Mouse (Mus musculus): ENCODE measurements around the gene Ccdc60. TPM values are rescaled to one million over a fixed set of nuclear protein-coding genes. Genes with fewer than 3 reads are reported as not detected.

The Ccdc60 gene
- total RNA-seq, 1 experiment = 0.54 TPM

- Histone ChIP-seq H3K36me3 (ENCODE audit: control insufficient read depth, insufficient read depth, low read length, poor library complexity, severe bottlenecking) (no peaks in the 10 kb centered on the region), H3K9me3 (ENCODE audit: control insufficient read depth, insufficient read depth, low read depth, low read length) (no peaks in the 10 kb centered on the region), H3K9ac (ENCODE audit: insufficient read depth, low read depth, low read length, poor library complexity, severe bottlenecking) (no peak overlapping the region), H3K4me1 (ENCODE audit: control insufficient read depth in 2 of 2, insufficient read depth in 2 of 2, low read length in 2 of 2, poor library complexity in 1 of 2) (no peaks in the 10 kb centered on the region), H3K4me3 (ENCODE audit: insufficient read depth in 1 of 2, low read depth in 1 of 2, low read length in 2 of 2, poor library complexity in 1 of 2, severe bottlenecking in 1 of 2) (no peak overlapping the region), H3K27ac (ENCODE audit: insufficient read depth, low read depth, low read length, poor library complexity, severe bottlenecking) (no peak overlapping the region)
- in situ Hi-C loops (cut with MboI; ENCODE audit: low sequenced_read_pairs in 2 of 2, unreplicated experiment in 2 of 2) = no loop called here
- DNase-seq (ENCODE audit: low read depth, low spot score) = no peak
- TF ChIP-seq MAFK (IDR thresholded peaks at IDR 0.05; ENCODE audit: insufficient read depth, low read depth, low read length) (no peak), ZC3H11A (IDR thresholded peaks at IDR 0.05; ENCODE audit: borderline replicate concordance, low read depth, low read length) (no peak), HCFC1 (IDR thresholded peaks at IDR 0.05; ENCODE audit: borderline replicate concordance, insufficient read depth, low read length) (no peak), CHD2 (IDR thresholded peaks at IDR 0.05; ENCODE audit: low read depth, low read length) (no peak), ZNF384 (IDR thresholded peaks at IDR 0.05; ENCODE audit: low read depth, low read length) (no peak)
These were observed 10.3 kb downstream of the Ccdc60 start for GRCm38 (mm10) chr5:116278436-116278918.

GRCm38 (mm10) chr5:116277951-116278350 lies 10.8 kb downstream of the Ccdc60 start:
- Histone ChIP-seq H3K4me3 (ENCODE audit: insufficient read depth in 1 of 2, low read depth in 1 of 2, low read length in 2 of 2, poor library complexity in 1 of 2, severe bottlenecking in 1 of 2) (no peak overlapping the region), H3K9ac (ENCODE audit: insufficient read depth, low read depth, low read length, poor library complexity, severe bottlenecking) (no peak overlapping the region), H3K27ac (ENCODE audit: insufficient read depth, low read depth, low read length, poor library complexity, severe bottlenecking) (no peak overlapping the region), H3K4me1 (ENCODE audit: control insufficient read depth in 2 of 2, insufficient read depth in 2 of 2, low read length in 2 of 2, poor library complexity in 1 of 2) (no peaks in the 10 kb centered on the region; a peak in 1 of 4 replicates), H3K36me3 (ENCODE audit: control insufficient read depth, insufficient read depth, low read length, poor library complexity, severe bottlenecking) (no peaks in the 10 kb centered on the region), H3K9me3 (ENCODE audit: control insufficient read depth, insufficient read depth, low read depth, low read length) (no peaks in the 10 kb centered on the region)
- TF ChIP-seq HCFC1 (IDR thresholded peaks at IDR 0.05; ENCODE audit: borderline replicate concordance, insufficient read depth, low read length) (no peak), CHD2 (IDR thresholded peaks at IDR 0.05; ENCODE audit: low read depth, low read length) (no peak), ZC3H11A (IDR thresholded peaks at IDR 0.05; ENCODE audit: borderline replicate concordance, low read depth, low read length) (no peak), MAFK (IDR thresholded peaks at IDR 0.05; ENCODE audit: insufficient read depth, low read depth, low read length) (no peak), ZNF384 (IDR thresholded peaks at IDR 0.05; ENCODE audit: low read depth, low read length) (no peak)
- in situ Hi-C loops (cut with MboI; ENCODE audit: low sequenced_read_pairs in 2 of 2, unreplicated experiment in 2 of 2) = no loop called here
- no peak for DNase-seq (ENCODE audit: low read depth, low spot score)

GRCm38 (mm10) chr5:116274818-116275217 lies 14.0 kb downstream of the Ccdc60 start:
- TF ChIP-seq MAFK (IDR thresholded peaks at IDR 0.05; ENCODE audit: insufficient read depth, low read depth, low read length) (no peak), ZC3H11A (IDR thresholded peaks at IDR 0.05; ENCODE audit: borderline replicate concordance, low read depth, low read length) (no peak), CHD2 (IDR thresholded peaks at IDR 0.05; ENCODE audit: low read depth, low read length) (no peak), ZNF384 (IDR thresholded peaks at IDR 0.05; ENCODE audit: low read depth, low read length) (no peak), HCFC1 (IDR thresholded peaks at IDR 0.05; ENCODE audit: borderline replicate concordance, insufficient read depth, low read length) (no peak)
- in situ Hi-C loops (cut with MboI; ENCODE audit: low sequenced_read_pairs in 2 of 2, unreplicated experiment in 2 of 2) = no loop called here
- no peak for DNase-seq (ENCODE audit: low read depth, low spot score)
- Histone ChIP-seq H3K4me3 (ENCODE audit: insufficient read depth in 1 of 2, low read depth in 1 of 2, low read length in 2 of 2, poor library complexity in 1 of 2, severe bottlenecking in 1 of 2) (no peak overlapping the region), H3K4me1 (ENCODE audit: control insufficient read depth in 2 of 2, insufficient read depth in 2 of 2, low read length in 2 of 2, poor library complexity in 1 of 2) (no peaks in the 10 kb centered on the region; a peak in 1 of 4 replicates), H3K9me3 (ENCODE audit: control insufficient read depth, insufficient read depth, low read depth, low read length) (no peaks in the 10 kb centered on the region), H3K9ac (ENCODE audit: insufficient read depth, low read depth, low read length, poor library complexity, severe bottlenecking) (no peak overlapping the region), H3K27ac (ENCODE audit: insufficient read depth, low read depth, low read length, poor library complexity, severe bottlenecking) (no peak overlapping the region), H3K36me3 (ENCODE audit: control insufficient read depth, insufficient read depth, low read length, poor library complexity, severe bottlenecking) (no peaks in the 10 kb centered on the region)

GRCm38 (mm10) chr5:116274365-116274764 lies 14.4 kb downstream of the Ccdc60 start:
- Histone ChIP-seq H3K4me3 (ENCODE audit: insufficient read depth in 1 of 2, low read depth in 1 of 2, low read length in 2 of 2, poor library complexity in 1 of 2, severe bottlenecking in 1 of 2) (no peak overlapping the region), H3K36me3 (ENCODE audit: control insufficient read depth, insufficient read depth, low read length, poor library complexity, severe bottlenecking) (no peaks in the 10 kb centered on the region), H3K4me1 (ENCODE audit: control insufficient read depth in 2 of 2, insufficient read depth in 2 of 2, low read length in 2 of 2, poor library complexity in 1 of 2) (no peaks in the 10 kb centered on the region; a peak in 1 of 4 replicates), H3K27ac (ENCODE audit: insufficient read depth, low read depth, low read length, poor library complexity, severe bottlenecking) (no peak overlapping the region), H3K9me3 (ENCODE audit: control insufficient read depth, insufficient read depth, low read depth, low read length) (no peaks in the 10 kb centered on the region), H3K9ac (ENCODE audit: insufficient read depth, low read depth, low read length, poor library complexity, severe bottlenecking) (no peak overlapping the region)
- DNase-seq (ENCODE audit: low read depth, low spot score) = no peak
- no peak for TF ChIP-seq MAFK (IDR thresholded peaks at IDR 0.05; ENCODE audit: insufficient read depth, low read depth, low read length)
- TF ChIP-seq ZC3H11A (IDR thresholded peaks at IDR 0.05; ENCODE audit: borderline replicate concordance, low read depth, low read length) = no peak
- no peak for TF ChIP-seq CHD2 (IDR thresholded peaks at IDR 0.05; ENCODE audit: low read depth, low read length)
- no peak for TF ChIP-seq HCFC1 (IDR thresholded peaks at IDR 0.05; ENCODE audit: borderline replicate concordance, insufficient read depth, low read length)
- TF ChIP-seq ZNF384 (IDR thresholded peaks at IDR 0.05; ENCODE audit: low read depth, low read length) = no peak
- in situ Hi-C loops (cut with MboI; ENCODE audit: low sequenced_read_pairs in 2 of 2, unreplicated experiment in 2 of 2) = no loop called here
